Mouse (Mus musculus) embryonic facial prominence, embryonic 14.5 days (tissue): ENCODE measurements at regions not wholly inside any gene's neighbourhood (a gene's known extent, or its start where the extent isn't known, plus 50 kb on each side); places are given as distances from the start of the nearest gene placed in this dataset.

Source experiments
- ATAC-seq: fragments of 200-750 bp; cut with Nextera tagmentation; 2 replicates; pipeline ENCODE4 v1.8.0; 2017; ENCODE audit warnings: low read depth, moderate number of reproducible peaks, moderate TSS enrichment
- DNase-seq: peaks from one replicate; pipeline ENCODE4 v3.0.0-alpha.2; 2015; ENCODE audit warnings: low spot score
- H3K27ac ChIP-seq: fragments of 300-500 bp; sonication (generic); replicated peaks from 2 replicates; pipeline ENCODE4 v1.5.1; 2014; ENCODE audit warnings: low read depth, mild to moderate bottlenecking, low read length, moderate library complexity
- H3K27me3 ChIP-seq: fragments of 300-500 bp; sonication (generic); replicated peaks from 2 replicates; pipeline ENCODE4 v1.6.1; 2014; ENCODE audit warnings: low read length; ENCODE audit not compliant: control insufficient read depth, insufficient read depth
- H3K36me3 ChIP-seq: fragments of 300-500 bp; sonication (generic); 2 replicates; pipeline ENCODE4 v1.6.1; 2014; ENCODE audit warnings: low read length, mixed read lengths; ENCODE audit not compliant: control insufficient read depth, insufficient read depth
- H3K4me1 ChIP-seq: fragments of 300-500 bp; sonication (generic); 2 replicates; pipeline ENCODE4 v1.6.1; 2014; ENCODE audit warnings: antibody characterized with exemption, low read length; ENCODE audit not compliant: control insufficient read depth, insufficient read depth
- H3K4me2 ChIP-seq: fragments of 300-500 bp; sonication (generic); 2 replicates; pipeline ENCODE4 v1.6.1; 2014; ENCODE audit warnings: low read depth, mild to moderate bottlenecking, low read length, moderate library complexity, mixed read lengths
- H3K4me3 ChIP-seq: fragments of 300-500 bp; sonication (generic); 2 replicates; pipeline ENCODE4 v1.5.1; 2014; ENCODE audit warnings: low read depth, mild to moderate bottlenecking, low read length
- H3K9ac ChIP-seq: fragments of 300-500 bp; sonication (generic); 2 replicates; pipeline ENCODE4 v1.6.1; 2014; ENCODE audit warnings: low read depth, mild to moderate bottlenecking, low read length, moderate library complexity, mixed read lengths
- H3K9me3 ChIP-seq: fragments of 300-500 bp; sonication (generic); 2 replicates; pipeline ENCODE4 v1.6.1; 2016; ENCODE audit warnings: low read length; ENCODE audit not compliant: control insufficient read depth
- WGBS: fragments of 180-500 bp; shearing (Covaris S2); extraction: QIAGEN DNeasy Blood & Tissue Kit; methylation state at CpG from one replicate; pipeline ENCODE4 v1.1.7; 2014; 5-methylcytosine and 5-hydroxymethylcytosine counted together

- Histone ChIP-seq H3K9me3 (no peaks in the 10 kb centered on the region), H3K4me2 (no peak overlapping the region), H3K9ac (no peak overlapping the region), H3K27me3 (no peaks in the 10 kb centered on the region; the same call in 1 of the 2 replicates), H3K36me3 (no peaks in the 10 kb centered on the region), H3K4me3 (no peak overlapping the region), H3K27ac (no peak overlapping the region), H3K4me1 (no peaks in the 10 kb centered on the region)
- ATAC-seq (no peak), DNase-seq (no peak)
- WGBS = 27% methylated on average over 10 of the region's 10 CpGs
Observed at GRCm38 (mm10) chr13:31397246-31397645, 158.7 kb upstream of the Foxq1 start.

- Histone ChIP-seq H3K4me1 (no peaks in the 10 kb centered on the region), H3K4me3 (no peak overlapping the region), H3K27ac (no peak overlapping the region), H3K27me3 (no peaks in the 10 kb centered on the region; the same call in 1 of the 2 replicates), H3K9ac (no peak overlapping the region), H3K4me2 (no peak overlapping the region), H3K36me3 (no peaks in the 10 kb centered on the region), H3K9me3 (no peaks in the 10 kb centered on the region)
- ATAC-seq (no peak), DNase-seq (no peak)
- WGBS = 100% methylated on average over 2 of the region's 2 CpGs
Observed at GRCm38 (mm10) chr13:31400401-31400800, 155.5 kb upstream of the Foxq1 start.

- Histone ChIP-seq H3K27me3 (peaks cover 3% of the 10 kb centered on the region; the same call in 1 of the 2 replicates), H3K4me3 (no peak overlapping the region), H3K27ac (no peak overlapping the region), H3K9me3 (no peaks in the 10 kb centered on the region), H3K9ac (no peak overlapping the region), H3K4me1 (no peaks in the 10 kb centered on the region), H3K36me3 (no peaks in the 10 kb centered on the region), H3K4me2 (no peak overlapping the region)
- ATAC-seq (no peak), DNase-seq (peak; percentile 31)
- WGBS = 56% methylated on average over 2 of the region's 2 CpGs
Observed at GRCm38 (mm10) chr13:31405312-31405711, 150.6 kb upstream of the Foxq1 start.

GRCm38 (mm10) chr13:31408439-31409122 lies 147.4 kb upstream of the Foxq1 start:
- H3K4me2 ChIP-seq = no peak overlapping the region
- H3K4me1 ChIP-seq = no peaks in the 10 kb centered on the region
- DNase-seq = peak; percentile 30
- WGBS = 57% methylated on average over 10 of the region's 10 CpGs
- H3K27me3 ChIP-seq = peaks cover 3% of the 10 kb centered on the region; the same call in 1 of the 2 replicates
- H3K27ac ChIP-seq = no peak overlapping the region
- H3K9me3 ChIP-seq = no peaks in the 10 kb centered on the region
- no peak overlapping the region for H3K9ac ChIP-seq
- ATAC-seq = no peak
- H3K4me3 ChIP-seq = no peak overlapping the region
- H3K36me3 ChIP-seq = no peaks in the 10 kb centered on the region

- no peak overlapping the region for H3K9ac ChIP-seq
- ATAC-seq (no peak), DNase-seq (no peak)
- H3K36me3 ChIP-seq = no peaks in the 10 kb centered on the region
- 63% methylated on average over 2 of the region's 2 CpGs for WGBS
- no peak overlapping the region for H3K27ac ChIP-seq
- no peaks in the 10 kb centered on the region for H3K9me3 ChIP-seq
- H3K4me1 ChIP-seq = no peaks in the 10 kb centered on the region
- no peak overlapping the region for H3K4me2 ChIP-seq
- no peak overlapping the region for H3K4me3 ChIP-seq
- peaks cover 3% of the 10 kb centered on the region; the same call in 1 of the 2 replicates for H3K27me3 ChIP-seq
Observed at GRCm38 (mm10) chr13:31409123-31409513, 146.8 kb upstream of the Foxq1 start.

- no peaks in the 10 kb centered on the region for H3K27me3 ChIP-seq
- ATAC-seq (no peak), DNase-seq (no peak)
- no peak overlapping the region for H3K4me2 ChIP-seq
- no peaks in the 10 kb centered on the region for H3K9me3 ChIP-seq
- H3K4me3 ChIP-seq = no peak overlapping the region
- H3K9ac ChIP-seq = no peak overlapping the region
- no peak overlapping the region for H3K27ac ChIP-seq
- 91% methylated on average over 5 of the region's 5 CpGs for WGBS
- no peaks in the 10 kb centered on the region for H3K36me3 ChIP-seq
- H3K4me1 ChIP-seq = no peaks in the 10 kb centered on the region
Observed at GRCm38 (mm10) chr13:31421556-31421955, 134.4 kb upstream of the Foxq1 start.

GRCm38 (mm10) chr13:31423599-31423998 lies 132.3 kb upstream of the Foxq1 start:
- Histone ChIP-seq H3K9ac (no peak overlapping the region), H3K36me3 (no peaks in the 10 kb centered on the region), H3K9me3 (no peaks in the 10 kb centered on the region), H3K4me2 (no peak overlapping the region), H3K4me3 (no peak overlapping the region), H3K27ac (no peak overlapping the region), H3K4me1 (no peaks in the 10 kb centered on the region), H3K27me3 (no peaks in the 10 kb centered on the region)
- no peak for ATAC-seq
- WGBS = 87% methylated on average over 3 of the region's 3 CpGs
- DNase-seq = no peak

GRCm38 (mm10) chr13:31425825-31426500 lies 130.0 kb upstream of the Foxq1 start:
- Histone ChIP-seq H3K27ac (no peak overlapping the region), H3K36me3 (no peaks in the 10 kb centered on the region), H3K4me3 (no peak overlapping the region), H3K9ac (no peak overlapping the region), H3K4me1 (no peaks in the 10 kb centered on the region; the same call in 1 of the 2 replicates), H3K27me3 (no peaks in the 10 kb centered on the region), H3K9me3 (no peaks in the 10 kb centered on the region), H3K4me2 (no peak overlapping the region)
- no peak for DNase-seq
- no peak for ATAC-seq
- 66% methylated on average over 7 of the region's 7 CpGs for WGBS

GRCm38 (mm10) chr13:31436434-31436833 lies 119.5 kb upstream of the Foxq1 start:
- H3K4me2 ChIP-seq = no peak overlapping the region
- WGBS = 84% methylated on average over 7 of the region's 7 CpGs
- no peak for DNase-seq
- no peaks in the 10 kb centered on the region for H3K36me3 ChIP-seq
- no peak overlapping the region for H3K9ac ChIP-seq
- H3K9me3 ChIP-seq = no peaks in the 10 kb centered on the region
- H3K4me3 ChIP-seq = no peak overlapping the region
- H3K27ac ChIP-seq = no peak overlapping the region
- no peak for ATAC-seq
- H3K4me1 ChIP-seq = no peaks in the 10 kb centered on the region
- no peaks in the 10 kb centered on the region for H3K27me3 ChIP-seq
